Mouse (Mus musculus) Patski (cell line): ENCODE results near the gene Il17re. TPM values are rescaled to one million over a fixed set of nuclear protein-coding genes. Genes with fewer than 3 reads are reported as not detected.

ENCODE experiments used
- ATAC-seq: fragments of 100-300 bp; one replicate; pipeline ENCODE4 v1.8.0; 2021
- CTCF ChIA-PET: fragments of 350-600 bp; sonication (Branson Sonifier 250); formaldehyde crosslinking; loops from one replicate; lab custom pipeline; 2022; ENCODE audit warnings: inconsistent platforms; lab: Charles Lee
- POLR2A ChIA-PET: fragments of 350-600 bp; sonication (Branson Sonifier 250); formaldehyde crosslinking; loops from one replicate; lab custom pipeline; 2022; ENCODE audit warnings: antibody characterized with exemption, inconsistent platforms; lab: Charles Lee
- DNase-seq: peaks from one replicate; pipeline ENCODE4 v3.0.0-alpha.2; 2011; ENCODE audit warnings: low read depth, low spot score
- H3K27me3 ChIP-seq: fragments of 371-371 bp; one replicate; pipeline ENCODE4 v1.5.1; 2021
- CTCF ChIP-seq: fragments of 100-300 bp; IDR thresholded peaks from one replicate; pipeline ENCODE4 v1.5.1; 2021
- in situ Hi-C: fragments of 300-500 bp; cut with MboI; formaldehyde crosslinking; loops from 3 replicates; pipeline ENCODE4 v1.11.1; 2018; ENCODE audit warnings: low pct_unique_long_range_greater_than_20kb, mixed read lengths
- polyA plus RNA-seq: library from polyadenylated mRNA; unstranded; gene quantifications from one replicate; pipeline ENCODE4 v1.2.3, GENCODE M21; 2021

The Il17re gene
- 1.7 TPM for polyA plus RNA-seq

GRCm38 (mm10) chr6:113457952-113458534 is at the start of gene Il17re:
Gene Il17re, plus strand, starts transcription at chr6:113458484.
- no peak for DNase-seq
- no peaks in the 10 kb centered on the region for H3K27me3 ChIP-seq
- CTCF ChIA-PET = interaction anchor here (2.6 kb wide), 1 partner anchor 10 kb away, joined by 10 read pairs; no protein-coding TSS in a partner anchor
- TF ChIP-seq CTCF = no peak
- in situ Hi-C loops = no loop called here
- POLR2A ChIA-PET = interaction anchor here (0.6 to 1.5 kb wide), 2 partner anchors 10 to 68 kb away, joined by 3 read pairs; no protein-coding TSS in a partner anchor
- no peak for ATAC-seq

- no peaks in the 10 kb centered on the region for H3K27me3 ChIP-seq
- DNase-seq = no peak
- CTCF ChIA-PET = no interaction called here
- in situ Hi-C loops = no loop called here
- POLR2A ChIA-PET = no interaction called here
- no peak for ATAC-seq
- TF ChIP-seq CTCF = no peak
These were observed 48.3 kb upstream of the Il17re start for GRCm38 (mm10) chr6:113410001-113410400.

GRCm38 (mm10) chr6:113416416-113416815 is 41.9 kb upstream of the Il17re start:
- DNase-seq (no peak), ATAC-seq (no peak)
- TF ChIP-seq CTCF = no peak
- CTCF ChIA-PET = no interaction called here
- H3K27me3 ChIP-seq = no peaks in the 10 kb centered on the region
- POLR2A ChIA-PET = no interaction called here
- in situ Hi-C loops = no loop called here

GRCm38 (mm10) chr6:113418441-113419198 is 39.7 kb upstream of the Il17re start:
- TF ChIP-seq CTCF = no peak
- peak; percentile 61 for ATAC-seq
- POLR2A ChIA-PET = interaction anchor here (0.7 to 0.8 kb wide), 2 partner anchors 13 to 74 kb away, joined by 3 read pairs; no protein-coding TSS in a partner anchor
- DNase-seq = no peak
- CTCF ChIA-PET = interaction anchor here (0.6 to 1.3 kb wide), 3 partner anchors 11 to 18 kb away, joined by 3 read pairs; no protein-coding TSS in a partner anchor
- H3K27me3 ChIP-seq = no peaks in the 10 kb centered on the region
- in situ Hi-C loops = no loop called here

- no peak for TF ChIP-seq CTCF
- in situ Hi-C loops = no loop called here
- DNase-seq = peak; percentile 83
- ATAC-seq = peak; percentile 84
- no peaks in the 10 kb centered on the region for H3K27me3 ChIP-seq
- POLR2A ChIA-PET = interaction anchor here (0.7 to 0.8 kb wide), 2 partner anchors 13 to 75 kb away, joined by 3 read pairs; no protein-coding TSS in a partner anchor
- CTCF ChIA-PET = interaction anchor here (0.6 to 1.3 kb wide), 4 partner anchors 11 to 18 kb away, joined by 3 read pairs; no protein-coding TSS in a partner anchor
These were observed 39.1 kb upstream of the Il17re start, which contains the start of gene Rpusd3 for GRCm38 (mm10) chr6:113419199-113419587. Gene Rpusd3, minus strand, starts transcription at chr6:113419340.

- no peaks in the 10 kb centered on the region for H3K27me3 ChIP-seq
- no peak for DNase-seq
- ATAC-seq = no peak
- ChIA-PET POLR2A (no interaction called here), CTCF (no interaction called here)
- in situ Hi-C loops = no loop called here
- no peak for TF ChIP-seq CTCF
These were observed 35.3 kb upstream of the Il17re start for GRCm38 (mm10) chr6:113423000-113423399.

- POLR2A ChIA-PET = no interaction called here
- CTCF ChIA-PET = no interaction called here
- no peak for DNase-seq
- H3K27me3 ChIP-seq = no peaks in the 10 kb centered on the region
- ATAC-seq = no peak
- in situ Hi-C loops = no loop called here
- TF ChIP-seq CTCF = no peak
These were observed 34.1 kb upstream of the Il17re start for GRCm38 (mm10) chr6:113424187-113424586.

GRCm38 (mm10) chr6:113426696-113427095 is 31.6 kb upstream of the Il17re start:
- TF ChIP-seq CTCF = no peak
- no peak for ATAC-seq
- no peak for DNase-seq
- POLR2A ChIA-PET = no interaction called here
- in situ Hi-C loops = no loop called here
- no peaks in the 10 kb centered on the region for H3K27me3 ChIP-seq
- CTCF ChIA-PET = interaction anchor here (0.8 kb wide), 1 partner anchor 11 kb away, joined by 3 read pairs; no protein-coding TSS in a partner anchor

- ChIA-PET POLR2A (interaction anchor here (0.8 kb wide), 1 partner anchor 110 kb away, joined by 5 read pairs; no protein-coding TSS in a partner anchor), CTCF (interaction anchor here (0.8 kb wide), 1 partner anchor 12 kb away, joined by 3 read pairs; no protein-coding TSS in a partner anchor)
- no peaks in the 10 kb centered on the region for H3K27me3 ChIP-seq
- no peak for ATAC-seq
- in situ Hi-C loops = no loop called here
- TF ChIP-seq CTCF = no peak
- DNase-seq = no peak
These were observed 30.9 kb upstream of the Il17re start for GRCm38 (mm10) chr6:113427397-113427796.

GRCm38 (mm10) chr6:113428006-113428405 is 30.3 kb upstream of the Il17re start:
- TF ChIP-seq CTCF = no peak
- ATAC-seq = no peak
- DNase-seq = no peak
- no peaks in the 10 kb centered on the region for H3K27me3 ChIP-seq
- CTCF ChIA-PET = no interaction called here
- POLR2A ChIA-PET = no interaction called here
- in situ Hi-C loops = no loop called here
